Mouse (Mus musculus): ENCODE data around the gene Acvr1b. TPM values are rescaled to one million over a fixed set of nuclear protein-coding genes. Genes with fewer than 3 reads are reported as not detected.
A peak's percentile ranks its signal among the peaks of the same experiment; 100 is the strongest.

Acvr1b gene
- total and polyA plus RNA-seq, 3 experiments: 2.7 to 4.8 (median 2.9) TPM

DNA sequence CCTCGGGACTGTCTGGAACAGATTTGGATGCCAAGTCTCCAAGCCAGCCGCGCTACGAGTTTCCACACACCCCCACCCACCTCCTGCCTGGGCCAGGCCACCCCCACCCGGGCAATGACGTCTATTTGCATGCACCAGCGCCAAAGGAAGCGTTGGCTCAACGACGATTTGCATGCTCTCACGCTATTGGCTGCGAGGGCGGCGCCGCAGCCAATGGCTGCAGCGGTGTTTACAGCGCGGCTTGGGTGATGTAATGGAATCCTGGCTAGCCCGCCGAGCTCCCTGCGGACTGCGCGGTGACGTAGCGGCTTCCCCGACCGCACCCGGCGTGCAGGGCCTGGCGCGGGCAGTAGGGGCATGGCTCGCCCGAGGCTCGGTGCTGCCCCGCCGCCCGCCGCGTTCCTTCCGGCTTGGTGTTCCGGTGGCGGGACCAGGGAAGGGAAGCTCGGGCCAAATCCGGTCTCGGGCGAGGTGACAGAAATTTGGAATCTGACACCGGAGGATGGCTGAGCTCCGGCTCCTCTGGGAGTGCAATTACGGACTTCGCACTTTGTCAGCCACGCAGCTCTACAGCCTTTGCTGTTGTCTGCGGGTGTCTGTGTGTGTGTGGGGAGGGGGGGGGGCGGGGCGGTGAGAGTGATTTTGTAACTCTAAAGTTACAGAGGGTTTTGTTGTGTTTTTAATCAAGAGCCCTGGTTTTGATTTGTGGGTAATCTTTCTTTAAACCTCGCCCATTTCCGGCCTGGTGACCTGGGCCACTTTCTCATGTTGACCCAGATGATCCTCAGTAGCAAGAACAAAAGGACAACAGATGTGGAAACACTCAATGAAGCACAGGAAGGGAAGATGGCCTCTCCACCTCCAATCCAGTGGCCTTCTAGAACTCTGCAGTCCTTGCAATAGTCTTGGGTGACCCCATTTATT, 72.6 kb downstream of the Acvr1b start (continued):
- TF ChIP-seq KAT2A (IDR thresholded peaks at IDR 0.05; ENCODE audit: insufficient replicate concordance, low read length): 0 out of 2 replicates have a peak, but pooled peaks have one; percentile 74

GRCm38 (mm10) chr15:101247155-101247498, 73.3 kb downstream of the Acvr1b start:
- dilution Hi-C loops (cut with MboI; ENCODE audit: extremely low pct_ligation_motif_present, extremely low pct_unique_long_range_greater_than_20kb, low sequenced_read_pairs): no loop called here
- no peak for DNase-seq (ENCODE audit: extremely low read depth)
- H3K4me3 ChIP-seq (replicated peaks in 1 of 3; ENCODE audit: low read depth in 2 of 3, low read length in 2 of 3, poor library complexity in 1 of 3): no peak overlapping the region

GRCm38 (mm10) chr15:101248029-101248710, 74.3 kb downstream of the Acvr1b start:
- H3K27me3 ChIP-seq (replicated peaks): peaks cover 37% of the 10 kb centered on the region
- peaks cover 3 to 34% of the 10 kb centered on the region in 2 experiments for H3K4me1 ChIP-seq (ENCODE audit: control insufficient read depth in 1 of 2, insufficient read depth in 2 of 2)
- no peaks in the 10 kb centered on the region for H3K79me2 ChIP-seq (replicated peaks; ENCODE audit: control insufficient read depth, extremely low read depth, insufficient read depth, poor library complexity, severe bottlenecking)
- dilution Hi-C loops (cut with MboI; ENCODE audit: extremely low pct_ligation_motif_present, extremely low pct_unique_long_range_greater_than_20kb, low sequenced_read_pairs): no loop called here
- no peak overlapping the region for H3K27ac ChIP-seq (ENCODE audit: insufficient read depth, low read depth)
- no peak overlapping the region for H3K9ac ChIP-seq (ENCODE audit: insufficient read depth, low read depth)
- TF ChIP-seq RCOR1 (conservative IDR thresholded peaks at IDR 0.05; ENCODE audit: low read depth, low read length) (no peak), USF2 (conservative IDR thresholded peaks at IDR 0.05; ENCODE audit: low read depth, low read length) (no peak), NELFE (IDR thresholded peaks at IDR 0.05; ENCODE audit: low read depth, low read length) (no peak), ZC3H11A (IDR thresholded peaks at IDR 0.05; ENCODE audit: low read depth, low read length) (no peak), BHLHE40 (IDR thresholded peaks at IDR 0.05; ENCODE audit: low read depth, low read length) (no peak), PAX5 (IDR thresholded peaks at IDR 0.05; ENCODE audit: low read length) (no peak), CHD1 (IDR thresholded peaks at IDR 0.05; ENCODE audit: low read depth, low read length) (no peak), TBP (conservative IDR thresholded peaks at IDR 0.05; ENCODE audit: low read depth, low read length) (no peak), UBTF (IDR thresholded peaks at IDR 0.05; ENCODE audit: low read depth, low read length) (no peak), NRF1 (IDR thresholded peaks at IDR 0.05; ENCODE audit: low read depth, low read length) (no peak), HCFC1 (IDR thresholded peaks at IDR 0.05; ENCODE audit: low read depth, low read length) (no peak), MXI1 (IDR thresholded peaks at IDR 0.05; ENCODE audit: low read depth, low read length) (no peak), ELF1 (IDR thresholded peaks at IDR 0.05; ENCODE audit: low read depth, low read length) (no peak), ZKSCAN1 (IDR thresholded peaks at IDR 0.05; ENCODE audit: borderline replicate concordance, low read depth, low read length) (no peak), TCF12 (IDR thresholded peaks at IDR 0.05; ENCODE audit: low read depth, low read length) (no peak), E2F4 (IDR thresholded peaks at IDR 0.05; ENCODE audit: insufficient replicate concordance, low read depth, low read length) (no peak), MAZ (IDR thresholded peaks at IDR 0.05; ENCODE audit: low read depth, low read length) (no peak)
- peaks cover 39% of the 10 kb centered on the region for H3K9me3 ChIP-seq (replicated peaks; ENCODE audit: low read length)
- no peak for DNase-seq (ENCODE audit: extremely low read depth)
- in situ Hi-C loops (cut with MboI; ENCODE audit: low pct_ligation_motif_present, low pct_unique_long_range_greater_than_20kb, low sequenced_read_pairs): no loop called here
- H3K4me3 ChIP-seq (replicated peaks in 1 of 3; ENCODE audit: low read depth in 2 of 3, low read length in 2 of 3, poor library complexity in 1 of 3): no peak overlapping the region
- H3K36me3 ChIP-seq (replicated peaks in 1 of 2; ENCODE audit: control insufficient read depth in 1 of 2, insufficient read depth in 1 of 2, low read length in 1 of 2): no peaks in the 10 kb centered on the region
- H3K4me2 ChIP-seq (ENCODE audit: insufficient read depth, low read depth, poor library complexity, severe bottlenecking): no peak overlapping the region

More at GRCm38 (mm10) chr15:101247155-101247498, 73.3 kb downstream of the Acvr1b start:
- Histone ChIP-seq H3K9me3 (replicated peaks; ENCODE audit: low read length) (peaks cover 29% of the 10 kb centered on the region), H3K27ac (ENCODE audit: insufficient read depth, low read depth) (no peak overlapping the region), H3K79me2 (replicated peaks; ENCODE audit: control insufficient read depth, extremely low read depth, insufficient read depth, poor library complexity, severe bottlenecking) (no peaks in the 10 kb centered on the region), H3K4me1 (ENCODE audit: control insufficient read depth in 1 of 2, insufficient read depth in 2 of 2) (peaks cover 3 to 30% of the 10 kb centered on the region in 2 experiments), H3K27me3 (replicated peaks) (peaks cover 34% of the 10 kb centered on the region), H3K4me2 (ENCODE audit: insufficient read depth, low read depth, poor library complexity, severe bottlenecking) (peak overlapping the region; percentile 24; the same call in 1 of the 2 replicates), H3K9ac (ENCODE audit: insufficient read depth, low read depth) (no peak overlapping the region), H3K36me3 (replicated peaks in 1 of 2; ENCODE audit: control insufficient read depth in 1 of 2, insufficient read depth in 1 of 2, low read length in 1 of 2) (no peaks in the 10 kb centered on the region)
- in situ Hi-C loops (cut with MboI; ENCODE audit: low pct_ligation_motif_present, low pct_unique_long_range_greater_than_20kb, low sequenced_read_pairs): no loop called here
- peak; percentile 45; the same call in 1 of the 2 replicates for TF ChIP-seq ETS1 (conservative IDR thresholded peaks at IDR 0.05; ENCODE audit: low read depth, low read length)
- TF ChIP-seq USF2 (conservative IDR thresholded peaks at IDR 0.05; ENCODE audit: low read depth, low read length): no peak
